In genomic region chr9:56552187-56552686, GRCm38 (mm10) we compare ENCODE assay signal across 8 mouse cellular contexts.
A peak's percentile ranks its signal among the peaks of the same experiment; 100 is the strongest.
DNase-seq lines count a peak whose midpoint lies in the region; ATAC-seq and TF ChIP-seq lines count a peak whose summit lies in the region.
"Had no signal": no experiment of that assay in that cellular context is flagged by ENCODE, and none has a peak within 500 bp of the region (broad histone marks: within the 10 kb centered on the region; RNA-seq: fewer than 3 reads in every experiment).

No protein-coding gene starts in this region.

- TF ChIP-seq CTCF in spleen, adult 2 months (IDR thresholded peaks at IDR 0.05; ENCODE audit: extremely low read depth, insufficient read depth, insufficient read length, insufficient replicate concordance), result no peak

- no peak for ATAC-seq in hindbrain, embryonic 15.5 days (ENCODE audit: low FRiP score, low read depth)
- no peak for ATAC-seq in hindbrain, embryonic 11.5 days (ENCODE audit: low FRiP score)
- ATAC-seq in heart, embryonic 15.5 days (replicated peaks; ENCODE audit: insufficient number of reproducible peaks, insufficient read depth, low FRiP score, low read depth), result no peak
- no peak for ATAC-seq in activated CD4-positive, CD25-positive, alpha-beta regulatory T cell, adult 4 months

- no peaks in the 10 kb centered on the region for H3K27me3 ChIP-seq in hindbrain, embryonic 15.5 days
- H3K27me3 ChIP-seq in hindbrain, embryonic 11.5 days (ENCODE audit: control insufficient read depth, insufficient read depth, low read length), result no peaks in the 10 kb centered on the region
- no peaks in the 10 kb centered on the region for H3K27me3 ChIP-seq in spleen, adult 2 months (ENCODE audit: control insufficient read depth, insufficient read depth, low read length)
- H3K27me3 ChIP-seq in heart, embryonic 15.5 days, result no peaks in the 10 kb centered on the region

- no peaks in the 10 kb centered on the region for H3K36me3 ChIP-seq in hindbrain, embryonic 15.5 days
- no peaks in the 10 kb centered on the region for H3K36me3 ChIP-seq in hindbrain, embryonic 11.5 days (ENCODE audit: control insufficient read depth, insufficient read depth, low read length)
- no peaks in the 10 kb centered on the region for H3K36me3 ChIP-seq in spleen, adult 2 months (ENCODE audit: control insufficient read depth, insufficient read depth, low read length)
- no peaks in the 10 kb centered on the region for H3K36me3 ChIP-seq in heart, embryonic 15.5 days
- H3K36me3 ChIP-seq: limb, embryonic 12.5 days had no signal

- no peak for TF ChIP-seq POLR2A in spleen, adult 2 months (IDR thresholded peaks at IDR 0.05; ENCODE audit: low read depth, low read length)

- no peak for DNase-seq in hindbrain, embryonic 11.5 days (ENCODE audit: low spot score)
- no peak for DNase-seq in spleen, adult 2 months (ENCODE audit: low read depth in 1 of 2, low spot score in 2 of 2)
- DNase-seq in spleen, postnatal 14 days (ENCODE audit: low spot score in 2 of 2), result no peak
- DNase-seq in spleen, adult 12 weeks (ENCODE audit: low spot score), result no peak

- H3K9ac ChIP-seq in hindbrain, embryonic 15.5 days, result no peak overlapping the region
- H3K9ac ChIP-seq in hindbrain, embryonic 11.5 days (ENCODE audit: low read depth, low read length), result no peak overlapping the region
- H3K9ac ChIP-seq in heart, embryonic 15.5 days, result no peak overlapping the region

- 68% methylated on average over 6 of the region's 6 CpGs for WGBS in hindbrain, embryonic 15.5 days
- 78% methylated on average over 6 of the region's 6 CpGs for WGBS in hindbrain, embryonic 11.5 days
- 78% methylated on average over 6 of the region's 6 CpGs for WGBS in spleen, adult 2 months
- WGBS in heart, embryonic 15.5 days, result 57% methylated on average over 6 of the region's 6 CpGs

- no peaks in the 10 kb centered on the region for H3K9me3 ChIP-seq in hindbrain, embryonic 15.5 days
- no peaks in the 10 kb centered on the region for H3K9me3 ChIP-seq in hindbrain, embryonic 11.5 days (ENCODE audit: control insufficient read depth, low read length)
- no peaks in the 10 kb centered on the region for H3K9me3 ChIP-seq in heart, embryonic 15.5 days (replicated peaks)
- H3K9me3 ChIP-seq: limb, embryonic 12.5 days had no signal

- peak overlapping the region; percentile 65; the same call in 1 of the 2 replicates for H3K27ac ChIP-seq in hindbrain, embryonic 15.5 days (replicated peaks)
- no peak overlapping the region for H3K27ac ChIP-seq in hindbrain, embryonic 11.5 days (ENCODE audit: low read depth, low read length)
- peak overlapping the region; percentile 29; the same call in 1 of the 2 replicates for H3K27ac ChIP-seq in spleen, adult 2 months (ENCODE audit: insufficient read depth, low read length)
- peak overlapping the region; percentile 22 for H3K27ac ChIP-seq in heart, embryonic 15.5 days
- H3K27ac ChIP-seq: limb, embryonic 12.5 days had no signal

- H3K4me2 ChIP-seq in hindbrain, embryonic 15.5 days, result no peak overlapping the region
- H3K4me2 ChIP-seq in hindbrain, embryonic 11.5 days (replicated peaks; ENCODE audit: low read depth, low read length), result no peak overlapping the region
- no peak overlapping the region for H3K4me2 ChIP-seq in heart, embryonic 15.5 days
- H3K4me2 ChIP-seq: limb, embryonic 12.5 days had no signal

- peaks cover 36% of the 10 kb centered on the region for H3K4me1 ChIP-seq in hindbrain, embryonic 15.5 days (replicated peaks)
- peaks cover 8% of the 10 kb centered on the region; the same call in 1 of the 2 replicates for H3K4me1 ChIP-seq in hindbrain, embryonic 11.5 days (replicated peaks; ENCODE audit: control insufficient read depth, insufficient read depth, low read length)
- H3K4me1 ChIP-seq in spleen, adult 2 months (ENCODE audit: control insufficient read depth, insufficient read depth, insufficient read length), result no peaks in the 10 kb centered on the region; the same call in 1 of the 2 replicates
- peaks cover 34% of the 10 kb centered on the region for H3K4me1 ChIP-seq in heart, embryonic 15.5 days (replicated peaks)

- H3K4me3 ChIP-seq in hindbrain, embryonic 15.5 days, result no peak overlapping the region
- no peak overlapping the region for H3K4me3 ChIP-seq in hindbrain, embryonic 11.5 days (ENCODE audit: low read depth, low read length)
- no peak overlapping the region for H3K4me3 ChIP-seq in spleen, adult 2 months (ENCODE audit: extremely low read depth, insufficient read depth, insufficient read length)
- no peak overlapping the region for H3K4me3 ChIP-seq in heart, embryonic 15.5 days
- H3K4me3 ChIP-seq: limb, embryonic 12.5 days had no signal
